Mouse (Mus musculus) lung, postnatal 14 days (tissue): ENCODE results near the gene Kdm2b.

Source experiments
- DNase-seq: peaks from one replicate; pipeline ENCODE4 v3.0.0; 2021

Kdm2b gene

DNA sequence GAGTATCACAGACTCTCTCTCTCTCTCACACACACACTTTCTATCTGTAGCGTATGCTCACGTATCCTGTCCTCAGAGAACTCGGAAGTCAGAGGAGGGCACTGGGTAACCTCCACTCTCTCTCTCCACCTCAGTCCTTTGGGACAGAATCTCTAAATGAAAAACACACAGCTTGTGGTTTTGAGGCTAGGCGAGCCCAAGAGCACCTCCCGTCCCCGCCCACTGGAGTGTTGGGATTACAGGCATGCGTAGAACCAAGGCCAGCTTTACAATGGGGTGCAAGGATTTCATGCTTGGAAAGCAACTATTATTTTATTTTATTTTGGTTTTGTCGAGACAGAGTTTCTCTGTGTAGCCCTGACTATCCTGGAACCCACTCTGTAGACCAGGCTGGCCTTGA lies 67.7 kb downstream of the Kdm2b start:
- DNase-seq: no peak

DNA sequence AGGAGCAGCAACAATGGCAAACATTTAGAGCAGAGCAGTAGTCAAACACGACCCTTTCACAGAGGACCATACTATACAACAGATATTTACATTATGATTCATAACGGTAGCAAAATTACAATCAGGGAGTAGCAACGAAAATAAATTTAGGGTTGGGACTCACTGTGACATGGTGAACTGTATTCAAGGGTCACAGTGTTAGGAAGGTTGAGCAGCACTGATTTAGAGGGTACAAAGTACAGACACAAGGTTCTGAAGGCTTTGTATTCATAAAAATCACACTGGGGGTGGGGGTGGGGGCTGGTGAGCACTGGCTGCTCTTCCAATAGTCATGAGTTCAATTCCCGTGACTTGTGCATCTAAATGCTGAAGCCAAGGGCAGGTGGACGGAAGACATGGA lies 69.1 kb downstream of the Kdm2b start:
- no peak for DNase-seq

DNA sequence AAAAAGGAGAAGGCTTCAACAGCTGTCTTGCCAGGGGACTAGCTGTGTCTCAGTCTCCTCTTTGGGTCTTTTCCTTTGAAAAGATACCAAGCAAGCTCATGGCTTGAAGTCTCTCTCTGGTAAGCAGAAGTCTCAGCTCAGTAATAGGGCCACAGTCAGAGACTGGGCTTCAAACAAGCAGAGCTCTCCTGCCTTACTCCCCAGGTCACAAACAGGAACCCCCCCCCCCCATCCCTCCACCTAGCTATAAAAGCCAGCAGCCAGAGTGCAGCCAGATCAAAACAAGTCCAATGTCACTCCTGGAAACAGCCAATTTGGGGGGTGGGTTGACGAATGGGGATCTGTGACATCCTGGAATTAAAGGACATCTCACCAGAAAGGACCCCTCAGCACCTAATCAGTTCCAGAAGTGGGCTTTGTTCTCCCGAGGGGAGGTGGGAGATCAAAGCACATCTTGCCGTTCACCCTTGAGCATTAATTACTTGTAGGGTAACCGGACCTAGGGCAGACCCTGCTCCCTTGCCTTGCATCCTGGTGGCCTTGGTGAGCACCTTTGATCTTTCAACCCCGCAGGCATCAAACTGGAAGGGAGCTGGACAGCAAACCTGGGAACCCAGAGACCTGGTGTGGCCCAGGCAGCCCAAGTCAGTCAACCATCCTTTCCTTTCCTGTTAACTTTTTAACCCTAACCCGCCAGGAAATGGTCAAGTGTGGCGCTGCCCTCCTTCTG lies 71.5 kb downstream of the Kdm2b start:
- no peak for DNase-seq

DNA sequence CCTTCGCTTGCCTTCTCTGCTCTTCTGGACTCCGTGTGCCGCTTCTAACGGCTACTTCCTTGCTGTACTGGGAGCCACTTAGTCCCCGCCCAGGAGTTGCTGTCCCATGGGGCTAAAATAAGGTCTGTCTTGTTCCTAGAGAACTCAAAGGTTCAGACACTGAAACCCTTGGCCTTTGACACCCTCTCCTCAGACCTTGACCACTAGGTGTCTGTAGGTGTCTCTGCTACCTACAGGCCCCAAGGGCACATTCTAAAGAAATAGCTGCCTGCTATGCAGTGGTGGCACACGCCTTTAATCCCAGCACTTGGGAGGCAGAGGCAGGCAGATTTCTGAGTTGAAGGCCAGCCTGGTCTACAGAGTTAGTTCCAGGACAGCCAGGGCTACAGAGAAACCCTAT lies 73.5 kb downstream of the Kdm2b start:
- no peak for DNase-seq

DNA sequence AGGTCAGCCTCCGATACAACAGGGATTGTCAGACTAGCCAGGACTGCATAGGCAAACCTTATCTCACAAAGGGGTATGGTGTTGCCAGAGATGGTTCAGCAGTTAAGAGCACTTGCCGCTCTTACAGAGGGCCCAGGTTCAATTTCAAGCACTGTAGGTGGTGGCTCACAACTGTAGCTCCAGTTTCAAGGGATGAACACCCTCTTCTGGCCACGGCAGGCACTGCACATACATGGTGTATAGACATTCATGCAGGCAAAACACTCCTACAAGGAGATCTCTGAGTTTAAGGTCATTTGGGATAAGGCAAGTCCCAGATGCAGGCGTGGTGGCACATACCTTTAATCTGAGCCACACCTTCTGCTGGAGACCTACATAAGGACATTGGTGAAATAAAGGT lies 76.8 kb downstream of the Kdm2b start:
- no peak for DNase-seq

DNA sequence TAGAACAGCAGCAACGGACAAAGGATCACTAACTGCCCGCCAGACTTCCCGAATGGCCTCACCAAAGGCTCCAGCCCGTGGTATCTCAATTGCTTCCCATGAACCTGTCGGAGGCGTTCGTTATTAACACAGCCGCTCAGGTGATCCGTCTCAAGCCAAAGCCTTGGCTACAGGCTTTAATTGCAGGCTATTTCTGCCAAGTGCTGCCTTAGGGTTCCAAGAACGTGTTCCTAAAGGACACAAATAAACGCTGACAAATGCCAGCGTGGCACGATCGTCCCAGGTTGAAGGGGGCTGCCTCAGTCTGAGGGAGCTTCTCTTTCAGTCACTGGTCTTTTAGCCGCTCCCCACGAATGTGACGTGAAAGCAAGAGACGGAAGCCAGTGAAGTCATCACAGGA lies 80.1 kb downstream of the Kdm2b start:
- no peak for DNase-seq

DNA sequence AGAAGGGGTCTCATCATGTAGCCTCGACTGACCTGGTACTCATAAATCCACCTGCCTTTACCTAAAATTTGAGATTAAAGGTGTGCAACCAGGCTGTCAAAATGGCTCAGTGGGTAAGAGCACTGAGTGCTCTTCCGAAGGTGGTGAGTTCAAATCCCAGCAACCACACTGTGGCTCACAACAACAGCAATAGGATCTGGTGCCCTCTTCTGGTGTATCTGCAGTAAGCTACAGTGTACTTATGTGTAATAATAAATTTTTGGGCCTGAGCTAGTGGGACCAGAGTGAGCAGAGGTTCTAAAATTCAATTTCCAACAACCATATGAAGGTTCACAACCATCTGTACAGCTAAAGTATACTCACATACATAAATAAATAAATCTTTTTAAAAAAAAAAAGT lies 81.6 kb downstream of the Kdm2b start:
- DNase-seq: no peak

DNA sequence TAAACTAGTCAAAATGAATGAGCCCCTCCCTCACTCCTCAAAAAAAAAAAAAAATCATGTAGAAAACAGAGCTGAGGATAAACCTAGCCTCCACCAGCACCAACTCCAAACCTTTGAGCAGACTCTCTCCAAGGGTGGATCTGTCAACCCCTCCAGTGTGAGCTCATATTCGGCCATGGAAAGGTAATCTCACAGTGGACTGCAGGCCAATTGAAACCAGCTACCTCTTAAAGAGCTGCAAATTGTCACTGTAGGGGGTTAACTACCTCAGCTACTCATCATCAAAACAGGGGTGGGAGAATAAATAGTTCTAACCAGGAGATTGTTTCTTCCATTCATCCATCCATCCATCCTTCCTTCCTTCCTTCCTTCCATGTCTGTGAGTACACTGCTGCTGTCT lies 82.4 kb downstream of the Kdm2b start:
- no peak for DNase-seq

DNA sequence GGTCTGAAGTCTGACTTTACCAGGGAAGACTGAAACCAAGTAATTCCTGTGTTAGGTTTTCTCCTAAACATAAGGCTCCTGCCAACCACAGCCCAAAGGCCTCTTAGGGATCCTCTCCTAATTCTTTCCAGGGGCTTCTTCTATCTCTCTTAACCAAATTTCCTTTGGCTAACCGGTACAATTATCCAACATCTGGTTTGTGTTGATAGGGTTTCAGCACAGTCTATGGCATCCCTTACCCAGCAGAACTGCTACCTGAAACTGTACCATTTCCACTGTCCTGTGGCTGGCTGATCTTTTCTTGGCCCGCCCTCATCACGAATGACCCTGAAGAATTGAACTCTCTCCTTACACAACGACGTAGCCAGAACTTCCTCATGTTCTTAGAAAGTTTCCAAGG lies 86.5 kb downstream of the Kdm2b start:
- no peak for DNase-seq

DNA sequence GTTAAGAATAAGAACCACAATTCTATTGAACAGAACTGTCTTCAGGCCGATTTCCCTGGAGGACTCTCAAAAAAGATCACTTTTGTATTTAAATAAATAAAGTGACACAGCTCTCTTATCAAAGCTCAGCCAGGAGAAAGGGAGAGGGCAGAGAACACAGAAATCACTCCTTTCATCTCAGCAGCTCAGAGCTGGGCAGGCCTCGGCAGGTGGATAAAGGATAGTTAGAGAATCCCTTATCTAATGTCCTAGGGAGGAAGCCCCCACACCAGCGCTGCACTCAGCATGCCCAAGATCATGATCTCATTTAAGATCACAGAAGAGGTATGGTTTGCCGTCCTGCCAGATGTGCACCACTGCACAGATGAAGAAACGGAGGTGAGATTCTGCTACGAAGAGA lies 87.4 kb downstream of the Kdm2b start:
- DNase-seq: no peak

DNA sequence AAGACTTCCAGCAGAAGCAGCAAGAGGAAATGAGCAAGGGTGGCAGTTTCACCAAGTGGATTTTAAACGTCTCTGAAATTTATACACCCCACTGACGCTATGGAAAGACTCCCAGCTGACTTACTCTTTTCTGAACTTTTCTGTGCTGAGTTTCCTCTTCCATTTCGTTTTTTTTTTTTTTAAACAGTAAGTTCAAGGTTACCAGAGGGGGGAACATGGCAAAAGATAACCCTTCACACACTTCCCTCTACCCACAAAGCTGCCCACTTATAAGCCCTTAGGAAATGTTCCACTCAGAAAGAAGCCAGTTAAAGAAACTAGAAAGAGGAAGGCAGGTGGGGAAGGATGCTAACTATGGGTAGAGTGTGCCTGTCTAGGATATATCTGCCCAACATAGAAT lies 88.0 kb downstream of the Kdm2b start:
- no peak for DNase-seq

DNA sequence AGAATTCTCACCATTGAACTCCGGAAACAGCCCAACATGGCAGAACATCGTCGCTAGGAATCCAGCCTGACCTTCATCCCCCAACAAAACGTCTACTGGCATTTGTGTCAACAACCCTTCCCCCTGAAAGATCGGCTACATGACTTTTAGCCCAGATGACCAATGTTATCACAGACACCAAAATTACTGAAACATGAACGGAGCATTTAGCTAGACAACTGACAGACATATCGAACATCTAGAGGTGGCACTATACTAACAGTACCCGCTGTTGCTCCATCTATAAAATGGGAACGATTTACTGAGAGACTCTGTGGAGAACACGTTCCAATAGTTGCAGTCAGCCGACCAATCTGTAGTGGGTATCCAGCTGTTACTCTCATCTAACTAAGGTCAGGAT lies 88.4 kb downstream of the Kdm2b start:
- no peak for DNase-seq

DNA sequence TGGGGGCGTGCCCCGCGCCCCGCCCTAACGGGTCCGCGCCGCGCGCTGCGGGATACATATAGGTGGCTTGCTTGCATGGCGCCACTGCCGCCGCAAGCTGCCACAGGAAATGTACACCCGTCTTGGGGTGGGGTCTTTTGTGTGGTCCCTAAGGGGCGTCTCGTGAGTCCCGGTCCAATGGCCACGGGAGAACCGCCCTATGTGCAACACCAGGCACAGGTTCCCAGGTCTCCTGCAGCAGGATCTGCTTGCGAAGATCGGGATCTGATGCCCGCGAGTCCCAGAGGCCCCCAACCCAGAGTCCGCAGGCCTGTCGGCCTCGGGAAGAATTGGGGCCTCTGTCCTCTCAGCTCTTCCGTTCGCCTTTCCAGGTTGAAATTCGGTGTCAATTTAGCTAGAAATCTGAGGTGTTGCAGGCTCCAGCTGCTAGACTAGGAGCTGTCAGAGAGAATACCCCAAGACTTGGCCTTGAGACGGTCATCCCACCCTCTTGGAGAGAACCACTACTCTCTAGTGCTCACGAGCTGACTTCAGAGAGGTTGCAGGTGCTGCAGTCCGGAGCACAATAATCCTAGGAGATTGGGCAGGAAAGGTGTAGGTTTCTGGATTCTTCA lies 89.0 kb downstream of the Kdm2b start:
- DNase-seq: no peak

DNA sequence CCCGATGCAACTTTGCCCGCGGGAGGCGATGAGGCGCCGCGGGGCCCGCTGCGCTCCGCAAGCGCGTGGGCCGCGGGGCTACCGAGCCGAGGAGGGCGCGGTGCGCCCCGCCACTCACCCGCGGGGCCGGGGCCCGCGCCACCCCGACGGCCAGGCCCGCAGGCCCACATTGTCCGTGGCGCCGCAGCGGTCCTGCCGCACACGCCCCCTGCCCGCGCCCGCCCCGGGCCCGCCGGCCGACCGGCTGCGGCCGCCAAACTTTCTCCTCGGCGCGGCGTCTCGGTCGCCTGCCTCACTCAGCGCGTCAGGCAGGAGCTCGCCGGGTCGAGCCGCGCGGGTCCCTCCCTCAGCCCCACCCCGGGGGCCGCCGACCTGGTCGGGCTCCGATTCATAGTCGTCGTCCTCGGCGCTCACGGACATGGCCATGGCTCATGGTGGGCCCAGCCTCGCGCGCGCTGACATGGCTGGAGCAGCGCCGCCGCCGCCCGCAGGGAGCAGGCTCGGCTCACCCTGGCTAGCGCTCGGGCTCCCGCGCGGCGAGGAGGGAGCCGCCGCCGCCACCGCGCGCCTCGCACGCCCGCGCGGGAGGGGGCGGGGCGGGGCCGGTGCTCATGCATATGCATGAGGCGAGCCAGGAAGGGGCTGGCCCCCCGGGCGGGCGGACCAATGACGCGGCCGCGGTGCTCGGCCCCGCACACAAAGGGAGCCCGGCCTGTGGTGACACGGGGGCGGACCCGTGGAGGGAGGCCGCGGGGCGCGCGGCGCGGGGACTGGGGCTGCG lies 89.7 kb downstream of the Kdm2b start:
- DNase-seq: peak; percentile 91

DNA sequence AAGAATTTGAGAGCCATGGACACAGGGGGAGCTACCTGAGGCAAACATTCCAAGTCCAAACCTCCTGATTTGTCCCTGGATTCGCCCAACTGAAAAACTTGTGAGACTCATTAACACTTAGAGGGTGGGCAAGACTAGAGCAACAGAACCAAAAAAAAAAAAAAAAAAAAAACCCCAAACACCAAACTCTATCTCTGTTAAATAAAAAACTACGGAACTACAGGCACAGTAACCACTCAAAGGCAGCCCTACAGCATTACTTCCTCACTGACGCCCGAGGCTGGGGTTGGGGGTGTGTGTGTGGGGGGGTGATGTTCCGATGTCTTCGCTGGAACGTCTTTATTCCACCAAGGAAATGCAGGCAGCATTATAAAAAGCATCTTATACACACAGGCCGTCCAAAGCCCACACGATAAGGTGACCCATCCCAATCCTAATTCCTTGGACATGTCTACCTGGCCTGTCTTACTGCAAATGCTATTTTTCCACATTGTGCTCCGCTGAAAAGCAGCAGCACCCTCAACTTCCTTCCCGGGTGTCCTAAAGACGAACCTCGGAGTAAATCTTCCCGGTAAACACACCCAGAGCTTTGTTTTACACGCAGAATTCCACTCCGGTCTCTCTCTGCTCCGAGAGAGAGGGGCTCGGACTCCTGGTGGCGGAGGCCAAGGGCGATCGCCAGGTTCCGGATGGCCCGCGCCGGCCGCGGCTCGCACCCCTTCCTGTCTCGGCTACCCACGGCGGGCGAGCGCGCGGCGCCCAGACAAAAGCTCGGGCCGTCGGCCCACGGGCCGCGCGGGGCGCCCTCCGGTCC lies 90.5 kb downstream of the Kdm2b start:
- peak; percentile 15 for DNase-seq

DNA sequence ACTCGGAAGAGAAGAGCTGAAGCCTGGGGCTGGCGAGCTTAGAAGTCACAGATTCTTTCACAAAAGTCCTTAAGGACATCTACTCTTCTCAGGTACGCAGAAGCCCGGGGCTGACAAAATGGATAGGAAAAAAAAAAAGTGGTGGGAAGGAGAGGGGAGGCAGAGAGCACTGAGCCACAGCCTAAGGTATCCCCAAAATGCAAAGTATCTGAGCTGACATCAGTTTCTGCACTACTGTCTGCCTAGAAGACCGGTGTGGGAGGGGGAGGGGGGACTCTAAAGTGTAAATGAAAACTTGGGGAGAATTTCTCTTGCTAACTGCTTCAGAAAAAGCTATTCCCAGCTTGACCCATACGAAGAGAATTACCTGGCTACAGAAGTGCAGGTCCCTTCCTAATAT lies 91.5 kb downstream of the Kdm2b start:
- DNase-seq: no peak

DNA sequence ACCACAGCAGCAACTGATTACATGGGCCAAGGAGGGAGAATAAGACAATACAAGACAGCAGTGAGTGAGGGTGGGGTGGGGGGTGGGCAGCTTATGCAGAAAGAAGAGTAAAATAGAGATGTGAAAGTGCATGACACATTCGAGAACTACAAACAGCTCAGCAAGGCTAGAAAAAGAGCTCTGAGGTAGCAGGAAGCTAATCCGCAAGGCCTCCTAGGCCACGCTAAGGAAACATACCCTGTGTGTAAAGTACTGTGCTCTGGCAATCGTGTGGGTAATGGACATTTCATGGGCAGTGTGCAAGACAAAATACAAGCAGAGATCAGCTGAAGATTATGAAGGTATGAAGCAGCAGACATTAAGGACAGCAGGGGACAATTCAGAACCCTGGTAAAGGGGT lies 94.8 kb downstream of the Kdm2b start:
- no peak for DNase-seq

DNA sequence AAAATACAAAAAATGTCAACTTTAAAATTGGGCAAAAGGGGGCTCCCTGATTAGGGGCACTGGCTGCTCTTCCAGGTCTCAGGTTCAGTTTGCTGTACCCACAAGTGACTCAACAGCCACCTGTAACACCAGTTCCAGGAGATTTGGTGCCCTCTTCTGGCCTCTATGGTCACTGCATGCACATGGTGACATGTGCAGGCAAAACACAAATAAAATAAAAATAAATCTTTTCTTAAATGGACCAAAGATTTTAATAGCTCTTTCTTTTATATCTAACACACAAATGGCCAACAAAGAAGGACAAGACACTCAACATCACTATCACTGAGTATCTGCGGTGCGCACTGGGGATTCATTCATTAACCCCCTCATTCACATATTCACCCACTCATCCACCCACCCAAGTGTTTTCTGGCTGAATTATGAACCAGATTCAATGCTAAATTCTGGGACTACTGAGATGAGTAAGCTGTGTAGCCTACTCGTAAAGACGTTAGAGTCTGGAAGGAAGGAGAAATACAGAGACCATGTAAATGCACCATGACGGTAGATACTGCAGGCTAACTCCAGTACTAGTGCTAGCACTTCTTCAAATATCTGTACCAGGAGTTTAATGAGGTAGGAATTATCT lies 95.5 kb downstream of the Kdm2b start:
- peak; percentile 77 for DNase-seq

DNA sequence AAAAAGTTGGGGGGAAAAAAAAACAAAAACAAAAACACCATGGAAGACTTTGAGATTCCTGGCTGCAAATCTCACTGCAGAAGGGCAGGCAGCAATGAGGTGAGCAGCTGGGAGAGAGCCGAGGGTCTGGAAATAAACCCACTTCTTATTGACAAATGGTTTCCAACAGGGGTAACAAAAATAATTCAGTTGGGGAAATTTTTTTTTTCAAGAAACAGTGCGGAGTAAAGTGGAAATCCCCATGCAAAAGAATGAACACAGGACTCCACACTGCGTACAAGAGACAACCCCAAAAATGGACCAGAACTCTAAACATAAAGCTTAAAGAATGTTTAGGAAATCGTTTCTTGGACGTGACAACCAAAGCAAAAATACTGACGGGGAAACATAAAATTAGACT lies 96.4 kb downstream of the Kdm2b start:
- DNase-seq: no peak

DNA sequence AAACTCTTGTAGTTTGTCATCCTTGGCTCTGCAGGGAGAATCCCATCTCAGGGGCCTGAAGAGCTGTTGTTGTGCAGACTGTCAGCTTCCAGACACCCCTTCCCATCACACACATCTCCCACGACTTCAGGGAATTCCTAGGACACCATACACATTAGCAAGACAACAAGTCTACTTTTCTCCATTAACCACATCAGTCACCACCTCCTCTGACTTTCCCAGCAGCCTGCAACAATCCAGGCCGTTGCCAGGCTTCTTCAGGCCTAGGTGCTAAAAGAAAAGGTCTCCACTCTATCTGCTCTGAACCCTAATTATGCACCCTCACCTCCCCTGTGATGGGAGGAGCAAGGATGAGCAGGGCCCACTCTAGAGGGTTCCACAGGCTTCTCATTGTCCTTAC lies 99.2 kb downstream of the Kdm2b start:
- DNase-seq: no peak

DNA sequence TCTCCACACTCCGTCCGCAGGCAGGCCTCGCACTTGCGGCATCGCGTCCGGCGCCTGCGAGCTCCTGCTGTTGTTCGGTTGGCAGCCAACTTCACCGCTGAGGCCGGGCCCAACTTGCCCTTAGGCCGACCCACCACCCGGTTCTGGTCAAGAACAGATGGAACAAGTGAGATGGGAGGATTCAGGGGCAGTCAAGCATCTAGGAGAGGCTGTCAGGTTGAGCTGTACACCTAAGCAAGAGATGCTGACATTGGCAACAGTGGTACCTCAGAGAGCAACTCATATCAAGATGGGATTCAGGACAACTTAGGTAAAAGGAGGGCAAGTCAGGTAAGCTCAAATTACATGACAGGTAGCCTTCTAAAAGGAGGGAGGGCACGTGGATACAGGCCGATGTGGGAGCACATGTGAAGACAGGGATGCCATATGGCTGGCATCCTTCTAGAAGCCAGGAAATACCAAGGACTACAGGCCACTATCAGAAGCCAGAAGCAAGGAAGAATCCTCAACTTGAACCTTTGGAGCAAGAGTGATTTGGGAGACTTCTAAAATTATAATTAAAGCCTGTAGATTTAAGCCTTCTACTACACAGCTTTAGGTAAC lies 100.9 kb downstream of the Kdm2b start:
- no peak for DNase-seq

DNA sequence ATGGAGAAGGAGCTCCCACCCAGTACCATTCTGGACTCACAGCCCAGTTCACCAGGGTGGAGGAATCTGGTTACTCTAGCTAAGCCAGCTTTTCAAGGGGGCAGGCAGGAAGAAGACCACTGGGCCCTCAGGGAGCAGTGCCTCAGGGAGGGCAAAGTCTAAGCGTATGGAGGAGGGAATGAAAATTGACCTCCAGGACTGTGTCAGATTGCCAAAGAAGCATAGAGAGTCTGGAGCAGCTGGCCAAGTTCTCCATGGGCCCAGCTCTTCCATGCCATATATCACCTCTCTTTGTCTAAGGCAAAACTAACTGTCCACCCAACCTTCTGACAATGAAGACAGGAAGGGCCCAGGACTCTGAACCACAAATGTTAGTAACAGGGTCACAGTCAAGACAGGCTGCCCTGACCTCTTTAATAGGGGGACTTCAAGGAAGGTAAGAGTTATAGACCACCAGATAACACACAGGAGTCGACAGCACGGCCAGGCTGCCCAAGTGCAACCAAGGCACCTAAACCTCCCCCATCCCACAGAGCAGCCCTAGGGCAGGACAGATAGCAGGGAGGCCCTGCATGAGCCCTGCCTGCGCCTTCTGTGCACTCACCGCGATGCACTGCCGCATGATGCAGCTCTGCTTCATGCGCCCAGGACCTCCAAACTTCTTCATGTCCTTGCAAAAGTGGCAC lies 101.6 kb downstream of the Kdm2b start:
- DNase-seq: no peak
